Mouse (Mus musculus) heart, postnatal 25 days (tissue): ENCODE results near the gene Frrs1l. TPM values are rescaled to one million over a fixed set of nuclear protein-coding genes. Genes with fewer than 3 reads are reported as not detected.

Experiments used
- DNase-seq: peaks from one replicate; pipeline ENCODE4 v3.0.0; 2022; ENCODE audit warnings: low spot score
- intact Hi-C: fragments of 180-260 bp; cut with DNase I; formaldehyde crosslinking; loops from one replicate; pipeline ENCODE4 v1.15.1; 2025
- total RNA-seq, 2 experiments: library from RNA; stranded (reverse); gene quantifications; 2 replicates each; pipeline ENCODE4 v1.2.3; 2021

Frrs1l gene
- under 1 TPM in 1 of 2 experiments, not detected in 1; 0.05 TPM for total RNA-seq

DNA sequence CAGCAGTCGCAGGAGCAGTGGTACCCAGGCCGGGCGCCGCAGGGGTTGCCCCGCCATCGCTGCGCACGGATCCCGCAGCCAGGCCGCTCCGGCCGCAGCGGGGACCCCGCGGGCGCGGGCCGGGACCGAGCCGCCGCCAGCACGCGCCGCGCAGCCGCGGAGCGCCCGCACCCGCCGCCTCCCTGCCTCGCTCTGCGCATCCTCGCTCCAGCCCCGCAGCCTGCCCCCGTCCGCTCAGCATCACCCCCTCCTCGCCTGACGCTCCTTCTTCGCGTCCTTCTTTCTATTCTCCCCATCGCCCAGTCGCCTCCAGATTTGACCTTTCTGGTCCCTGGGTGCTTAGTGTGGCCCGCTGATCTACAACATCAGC lies at the start of gene Frrs1l:
Gene Frrs1l, minus strand, starts transcription at position 177 of the 370 bp plus-strand sequence.
- intact Hi-C loops: no loop called here
- DNase-seq: no peak

DNA sequence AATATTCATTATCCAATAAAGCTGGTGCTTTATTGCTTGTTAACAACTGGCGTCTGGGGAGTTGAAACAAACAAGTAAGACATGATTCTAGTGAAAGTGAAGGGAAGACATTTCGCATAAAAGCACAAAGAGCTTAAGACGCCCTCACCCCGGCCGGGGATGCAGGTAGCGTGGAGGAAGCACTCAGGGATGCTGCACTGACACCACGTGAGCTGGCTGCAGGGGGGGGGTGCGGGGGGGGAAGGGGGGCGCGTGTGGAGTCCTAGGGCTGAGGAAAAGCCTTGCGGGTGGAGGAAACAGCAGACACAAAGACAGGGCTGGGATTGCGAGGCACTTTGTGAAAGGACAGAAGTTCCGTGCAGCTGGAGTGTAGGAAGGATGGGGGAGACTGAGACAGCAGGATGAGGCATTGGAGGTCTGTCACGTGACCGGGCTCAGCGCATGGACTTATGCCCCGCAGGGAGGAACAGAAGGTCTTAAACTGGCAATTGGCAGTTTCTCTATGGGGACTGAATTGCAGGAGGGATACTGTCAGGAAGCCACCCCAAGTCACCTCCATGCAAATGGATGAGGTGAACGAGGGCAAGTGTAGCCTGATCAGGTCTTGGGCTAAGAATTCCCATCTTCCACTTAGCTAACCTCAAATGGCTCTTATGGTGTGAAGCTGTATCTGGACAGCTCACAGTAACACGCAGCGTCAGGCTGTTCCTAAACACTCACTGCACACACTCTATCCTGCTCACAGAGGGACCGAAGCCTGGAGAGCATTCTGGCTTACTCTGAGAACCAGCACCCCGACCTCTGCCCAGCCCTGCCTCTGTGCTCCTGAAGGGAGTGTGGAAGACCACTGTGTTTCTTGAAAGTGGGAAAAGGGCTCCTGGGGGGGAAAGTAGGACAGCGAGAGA lies 49.2 kb upstream of the Frrs1l start:
- no peak for DNase-seq
- intact Hi-C loops: no loop called here

DNA sequence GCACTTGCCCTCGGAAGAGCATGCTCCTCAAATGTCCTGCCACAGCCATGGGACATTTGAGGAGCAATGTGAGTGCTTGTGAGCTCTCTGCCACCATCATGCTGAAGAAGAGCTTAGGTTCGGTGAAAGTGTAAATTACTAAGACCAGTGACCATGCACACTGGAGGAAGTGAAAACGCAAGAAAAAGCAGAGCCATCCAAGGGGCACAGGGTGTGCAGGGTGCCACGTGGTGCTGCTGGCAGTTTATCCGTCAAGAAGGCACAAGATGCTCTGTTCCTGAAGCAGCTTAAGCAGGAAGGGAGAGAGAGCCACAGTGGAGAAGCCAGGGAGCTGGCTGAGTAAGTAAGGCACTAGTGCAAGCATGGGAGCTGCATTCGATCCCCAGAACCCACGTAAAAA lies 47.4 kb upstream of the Frrs1l start:
- intact Hi-C loops: no loop called here
- no peak for DNase-seq

DNA sequence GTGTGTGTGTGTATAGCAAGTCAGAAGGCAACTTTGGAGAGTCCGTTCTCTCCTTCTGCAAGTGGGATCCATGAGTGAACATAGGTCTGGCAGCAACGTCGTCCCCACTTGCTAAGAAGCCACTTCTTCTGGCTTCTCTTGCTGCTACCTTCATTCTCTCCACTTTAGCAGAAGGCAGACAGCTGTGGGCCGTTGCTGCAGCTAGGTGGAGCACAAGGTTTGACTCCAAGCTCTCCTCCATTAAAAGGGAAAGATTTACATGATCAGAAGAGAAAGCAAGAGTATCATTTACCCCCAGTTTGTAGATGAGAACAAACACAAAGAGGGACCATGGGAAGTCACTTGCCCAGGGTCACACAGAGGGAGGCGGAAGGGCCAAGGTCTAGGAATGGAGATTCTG lies 44.0 kb upstream of the Frrs1l start:
- intact Hi-C loops: no loop called here
- no peak for DNase-seq

DNA sequence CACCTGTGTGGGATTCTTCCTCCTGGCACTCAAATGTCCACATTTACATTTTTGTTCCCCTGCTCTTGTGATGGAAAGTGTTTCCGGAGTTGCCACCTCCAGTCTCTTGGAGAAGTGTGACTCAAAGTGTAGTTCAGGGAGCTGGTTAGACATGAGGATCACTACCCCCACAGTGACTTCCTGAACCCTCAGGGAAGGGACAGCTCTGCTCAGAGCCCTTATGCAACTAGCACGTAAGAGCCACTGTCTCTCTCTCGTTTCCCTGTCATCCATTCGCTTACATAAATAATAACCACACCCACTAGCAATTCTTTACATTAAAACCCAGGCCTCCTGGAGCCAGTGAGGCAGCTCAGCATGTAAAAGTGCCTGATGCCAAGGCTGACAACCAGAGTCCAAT lies 41.2 kb upstream of the Frrs1l start:
- no peak for DNase-seq
- intact Hi-C loops: no loop called here

DNA sequence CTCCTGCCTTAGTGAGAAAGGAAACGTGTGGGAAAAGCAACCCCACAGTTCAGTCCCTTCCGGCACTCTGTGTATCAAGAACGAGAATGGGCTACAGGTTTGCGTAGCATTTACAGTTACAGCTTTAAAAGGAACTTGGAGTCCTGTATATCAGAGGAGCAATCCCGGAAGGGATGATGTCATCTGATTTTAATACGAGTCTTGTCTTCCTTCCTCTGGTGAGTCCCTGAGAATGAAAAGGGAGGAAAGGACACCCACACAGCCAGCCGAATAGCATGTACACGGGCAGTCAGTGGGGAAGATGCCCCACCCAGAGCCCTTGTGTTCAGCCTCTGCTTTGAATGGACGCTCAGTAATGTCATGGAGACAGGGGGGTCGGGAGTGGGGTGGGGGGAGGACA lies 37.8 kb upstream of the Frrs1l start:
- no peak for DNase-seq
- intact Hi-C loops: no loop called here

DNA sequence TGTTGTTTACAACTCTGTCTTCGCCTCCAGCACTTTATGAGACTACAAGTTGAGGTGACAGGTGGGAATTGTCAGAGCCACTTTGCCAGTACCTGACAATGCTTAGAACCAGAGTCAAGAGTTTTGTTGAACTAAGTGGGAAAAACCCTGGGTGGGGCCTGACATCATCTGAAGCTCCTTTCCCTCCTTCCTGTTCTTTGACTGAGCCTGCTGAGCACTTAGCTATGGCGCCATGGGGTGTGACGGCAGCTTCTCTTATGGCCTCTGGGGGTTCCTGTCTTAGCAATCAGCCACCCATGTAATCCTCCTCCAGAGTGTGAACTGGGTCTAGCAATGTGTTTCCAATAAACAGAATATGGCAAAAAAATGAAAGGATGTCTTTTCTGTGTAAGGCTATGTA lies 33.3 kb upstream of the Frrs1l start:
- intact Hi-C loops: no loop called here
- DNase-seq: no peak

DNA sequence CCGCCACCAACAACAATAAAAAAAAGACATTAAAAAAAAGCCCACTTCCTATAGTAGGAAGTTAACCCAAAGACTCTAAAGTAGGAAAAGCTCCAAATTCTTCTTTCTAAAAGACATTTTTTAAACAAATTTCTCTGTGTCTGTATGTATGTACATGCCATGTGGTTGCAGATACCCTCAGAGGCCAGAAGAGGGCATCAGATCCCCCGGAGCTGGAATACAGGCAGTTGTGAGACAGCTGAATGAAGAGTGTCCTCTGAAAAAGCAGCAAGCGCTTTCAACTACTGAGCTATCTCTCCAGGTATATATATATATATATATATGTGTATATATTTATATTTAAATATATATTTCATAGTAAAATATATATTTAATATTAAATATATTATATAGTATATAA lies 31.1 kb upstream of the Frrs1l start:
- no peak for DNase-seq
- intact Hi-C loops: no loop called here

DNA sequence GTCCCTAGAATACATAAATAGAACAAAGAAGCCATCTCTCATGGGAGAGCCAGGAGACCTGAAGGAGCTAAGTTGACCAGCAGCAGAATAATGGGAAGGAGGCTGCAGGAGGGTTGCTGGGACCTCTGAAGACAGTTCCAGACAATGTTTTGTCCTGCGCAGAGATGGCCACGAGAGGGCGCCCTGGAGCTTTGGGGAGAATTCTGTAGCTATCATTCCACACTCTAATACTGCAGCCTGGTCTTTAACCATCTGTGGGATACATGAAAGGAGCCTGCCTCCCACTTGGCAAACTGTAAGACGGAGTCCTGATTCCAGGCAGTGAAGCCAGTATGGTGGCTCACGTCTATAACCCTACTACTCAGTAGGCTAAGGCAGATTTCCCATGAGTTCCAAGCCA lies 27.0 kb upstream of the Frrs1l start:
- intact Hi-C loops: loop anchor here (5.0 kb wide), 1 partner anchor 125 kb away; the partner anchor contains the start of gene Epb41l4b
- no peak for DNase-seq

DNA sequence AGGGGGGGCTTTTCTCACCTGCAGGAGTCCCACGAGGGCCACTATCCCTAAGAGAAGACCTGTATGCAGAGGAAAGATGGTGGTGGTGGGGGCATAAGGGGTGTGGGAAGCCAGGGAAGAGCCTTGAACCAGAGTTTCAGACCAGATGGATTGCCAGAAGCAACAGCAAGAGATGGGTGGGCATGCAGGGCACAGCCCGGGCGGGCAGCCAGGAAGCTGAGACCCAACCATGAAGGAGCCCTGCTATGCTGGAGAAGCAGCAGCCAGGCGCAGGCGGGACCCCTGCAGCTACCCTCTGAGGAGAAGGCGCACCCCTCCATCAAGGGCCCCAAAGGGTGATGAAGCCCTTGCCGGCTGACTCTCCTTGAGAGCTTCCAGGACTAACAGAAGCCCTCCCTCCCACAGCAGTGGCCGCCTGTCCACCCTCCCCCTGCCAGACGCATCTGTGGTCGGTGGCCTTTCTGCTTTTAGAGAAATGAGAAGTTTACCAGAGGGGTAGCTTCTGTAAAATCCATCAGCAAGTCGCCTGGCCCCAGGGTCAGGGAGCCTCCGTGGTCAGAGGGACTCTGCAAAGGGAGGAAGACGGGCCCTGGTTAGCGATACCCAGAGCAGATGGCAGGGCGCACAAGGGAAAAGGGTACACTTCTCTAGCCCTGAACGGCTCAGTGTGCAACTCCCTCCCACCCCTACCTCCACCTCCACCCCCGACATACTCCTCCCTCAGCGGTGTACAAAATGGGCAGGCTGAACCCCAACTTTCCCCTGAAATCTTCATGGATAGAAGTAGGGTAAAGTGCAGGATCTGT lies 26.4 kb upstream of the Frrs1l start:
- intact Hi-C loops: loop anchor here (5.0 kb wide), 1 partner anchor 126 kb away; the partner anchor contains the start of gene Epb41l4b
- no peak for DNase-seq

DNA sequence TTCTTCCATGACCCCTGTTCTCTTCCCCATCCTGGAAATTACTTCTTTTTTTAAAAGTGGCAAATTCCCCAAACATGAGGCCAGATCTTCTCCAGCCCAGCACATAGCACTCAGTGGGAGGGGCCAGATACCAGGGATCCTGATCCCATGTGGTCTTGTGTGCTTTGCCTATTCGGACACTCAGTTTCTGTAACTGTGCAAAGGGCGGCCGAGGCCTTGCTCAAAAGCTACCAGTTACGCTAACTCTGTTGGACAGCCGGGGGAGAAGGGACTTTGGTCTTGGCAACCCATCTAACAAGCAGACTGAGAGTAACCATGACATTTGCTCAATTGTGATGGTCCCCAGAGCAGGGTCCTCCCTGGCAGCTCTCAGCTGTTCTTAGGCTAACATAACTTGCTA lies 24.8 kb upstream of the Frrs1l start:
- no peak for DNase-seq
- intact Hi-C loops: loop anchor here (5.0 kb wide), 1 partner anchor 127 kb away; the partner anchor contains the start of gene Epb41l4b

DNA sequence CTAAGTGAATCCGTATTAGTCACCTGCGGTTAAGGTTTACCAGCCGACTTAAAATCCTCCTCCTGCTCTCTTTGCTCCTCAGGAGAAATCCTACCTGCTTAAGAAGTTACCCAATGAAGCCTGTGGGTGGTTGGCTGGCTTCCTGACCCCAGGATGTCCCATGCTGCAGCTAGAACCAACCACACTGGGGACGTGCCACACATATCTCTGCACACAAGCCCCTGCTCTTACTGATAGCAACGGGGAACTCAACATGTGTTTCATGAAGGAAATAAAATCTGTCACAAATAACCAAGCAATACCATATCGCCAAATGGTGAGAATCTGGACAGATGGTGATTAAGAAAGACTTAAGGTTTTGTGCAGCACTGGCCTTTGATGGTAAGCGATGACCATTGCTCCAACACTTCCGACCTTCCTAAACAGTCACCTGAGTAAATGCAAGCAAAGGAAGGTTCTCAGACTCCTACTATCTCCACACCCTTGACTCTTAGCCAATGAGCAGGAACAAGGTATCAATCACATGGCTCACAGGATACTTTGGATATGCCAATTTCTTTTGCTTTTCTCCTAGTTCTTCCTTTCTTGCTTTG lies 21.4 kb upstream of the Frrs1l start:
- intact Hi-C loops: no loop called here
- no peak for DNase-seq

DNA sequence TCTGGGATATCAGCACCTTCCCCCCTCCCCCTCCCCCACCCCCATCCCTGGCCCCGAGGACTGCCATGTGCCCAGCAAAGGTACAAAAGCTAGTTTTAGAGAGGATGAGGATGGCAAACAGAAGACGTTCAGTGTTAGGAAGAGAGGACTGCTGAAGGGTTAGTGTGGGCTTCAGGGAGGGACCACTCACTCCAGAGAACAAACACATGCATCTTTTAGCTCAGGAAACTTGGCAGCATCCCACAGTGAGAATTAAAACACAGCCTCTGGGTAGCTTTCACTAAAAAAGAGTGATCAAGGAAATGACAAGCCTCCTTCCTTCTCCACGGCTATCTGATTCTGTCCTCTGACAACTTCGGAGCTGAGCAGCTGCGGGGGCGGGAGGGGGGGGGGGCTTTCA lies 20.7 kb upstream of the Frrs1l start:
- no peak for DNase-seq
- intact Hi-C loops: no loop called here

DNA sequence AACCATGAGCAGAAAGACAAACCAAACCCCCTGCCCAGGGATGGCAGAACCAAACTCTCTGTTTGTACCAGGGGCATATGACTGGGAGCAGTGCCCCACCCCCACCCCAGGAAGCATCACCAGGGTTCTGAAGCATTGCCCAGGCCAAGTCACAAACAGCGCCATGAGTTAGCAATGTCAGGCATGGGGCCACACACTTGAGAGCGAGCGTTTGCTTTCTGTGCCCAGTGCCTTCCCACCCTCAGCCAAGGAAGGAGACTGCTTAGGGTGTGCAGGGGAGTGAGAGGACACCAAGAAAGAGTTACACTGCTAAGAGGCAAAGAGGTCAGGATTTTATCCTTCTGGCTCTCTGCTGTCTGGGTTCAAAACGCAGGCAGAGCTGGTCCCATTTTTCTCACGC lies 20.2 kb upstream of the Frrs1l start:
- intact Hi-C loops: no loop called here
- DNase-seq: no peak

DNA sequence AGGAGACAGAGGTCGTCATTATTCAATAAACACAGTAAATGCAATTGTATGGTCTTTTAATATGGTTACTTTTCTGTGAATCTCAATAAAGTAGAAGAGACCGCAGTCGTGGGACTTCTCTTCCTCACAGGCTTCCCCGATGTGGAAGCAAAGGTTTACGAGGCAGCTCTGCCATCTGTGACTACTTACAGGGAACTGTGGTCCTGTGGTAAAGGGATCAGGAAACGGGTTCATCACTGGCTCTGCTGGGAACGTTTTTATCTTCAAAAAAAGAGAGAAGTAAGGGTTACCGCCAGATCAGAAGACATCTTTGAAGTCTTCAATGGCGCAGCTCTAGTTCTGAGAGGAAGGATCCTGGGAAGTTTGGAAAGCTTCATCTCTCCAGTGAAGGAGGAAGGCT lies 17.5 kb upstream of the Frrs1l start:
- intact Hi-C loops: no loop called here
- no peak for DNase-seq

DNA sequence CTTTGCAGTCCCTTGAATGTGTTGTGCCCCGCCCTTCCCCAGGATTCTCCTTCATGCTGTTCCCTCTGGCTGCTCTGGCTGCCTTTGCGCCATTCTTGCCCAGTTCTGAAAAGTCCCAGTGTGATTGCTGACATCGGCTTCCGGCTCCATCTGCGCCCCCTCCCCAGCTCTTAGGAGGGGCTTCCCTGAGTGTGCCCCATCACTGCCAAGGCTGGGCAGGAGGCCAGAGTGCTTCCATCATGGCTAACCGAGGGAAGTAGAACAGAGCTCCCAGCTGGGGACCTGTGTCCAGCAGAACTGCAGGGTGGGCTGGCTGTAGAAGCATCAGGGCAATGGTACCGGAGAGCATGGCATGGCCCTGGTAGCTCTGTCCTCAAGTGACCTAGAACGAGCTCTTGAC lies 14.8 kb upstream of the Frrs1l start:
- intact Hi-C loops: no loop called here
- DNase-seq: no peak

DNA sequence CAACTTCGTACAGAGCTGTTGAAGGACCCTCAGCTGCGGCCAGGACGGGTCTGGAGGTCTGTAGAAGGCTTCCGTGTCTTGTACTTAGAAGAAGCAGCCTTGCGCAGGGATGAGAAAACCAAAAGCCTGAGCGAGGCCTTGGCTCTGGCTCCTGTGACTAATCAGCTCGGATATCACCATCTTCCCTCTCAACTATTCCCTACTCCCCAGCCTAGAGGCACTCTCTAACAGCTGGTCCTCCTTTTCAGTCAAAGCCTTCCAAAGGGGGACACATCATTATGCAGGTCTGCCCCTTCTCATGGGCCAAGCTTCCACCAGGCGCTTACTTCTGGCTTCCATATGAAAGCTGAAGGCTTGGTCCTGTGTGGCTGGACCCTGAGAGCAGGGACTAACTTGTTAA lies 13.7 kb upstream of the Frrs1l start:
- intact Hi-C loops: no loop called here
- no peak for DNase-seq

DNA sequence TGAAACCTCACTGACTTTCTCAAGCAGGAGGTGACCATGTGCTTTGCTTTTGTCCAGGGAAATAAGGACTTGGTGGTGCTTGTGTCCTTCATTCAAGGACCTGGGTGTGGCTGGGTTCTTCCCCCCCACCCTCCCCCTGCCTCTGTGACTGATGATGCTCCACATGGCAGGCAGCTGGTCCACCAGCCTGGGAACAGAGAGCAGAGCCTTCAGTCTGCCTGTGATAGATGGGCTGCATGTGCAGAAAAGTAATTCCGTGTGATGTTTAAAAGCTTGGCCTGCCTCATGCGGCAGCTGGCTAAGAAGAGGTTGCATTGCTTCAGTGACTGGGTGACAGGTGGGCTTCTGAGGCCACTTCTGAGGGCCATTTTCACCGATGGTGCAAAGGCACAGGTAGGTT lies 12.6 kb upstream of the Frrs1l start:
- no peak for DNase-seq
- intact Hi-C loops: no loop called here

DNA sequence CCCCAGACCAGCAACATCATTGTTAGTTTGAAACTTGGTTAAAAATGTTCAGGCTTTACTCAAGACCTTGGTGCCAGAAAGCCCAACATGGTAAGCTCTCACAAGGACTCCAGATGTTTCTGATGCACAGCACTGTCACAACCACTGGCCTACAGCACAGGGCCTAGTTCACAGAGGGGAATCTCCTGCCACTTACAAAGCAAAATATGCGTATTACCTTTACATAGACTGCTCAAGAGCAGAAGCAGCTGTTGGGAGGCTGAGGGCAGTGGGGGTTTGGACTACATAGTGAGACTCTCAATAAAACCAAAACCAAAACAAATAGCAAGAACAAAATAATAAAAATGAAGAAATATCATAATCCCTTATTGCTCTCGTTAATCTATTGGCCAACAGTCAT lies 11.2 kb upstream of the Frrs1l start:
- no peak for DNase-seq
- intact Hi-C loops: no loop called here

DNA sequence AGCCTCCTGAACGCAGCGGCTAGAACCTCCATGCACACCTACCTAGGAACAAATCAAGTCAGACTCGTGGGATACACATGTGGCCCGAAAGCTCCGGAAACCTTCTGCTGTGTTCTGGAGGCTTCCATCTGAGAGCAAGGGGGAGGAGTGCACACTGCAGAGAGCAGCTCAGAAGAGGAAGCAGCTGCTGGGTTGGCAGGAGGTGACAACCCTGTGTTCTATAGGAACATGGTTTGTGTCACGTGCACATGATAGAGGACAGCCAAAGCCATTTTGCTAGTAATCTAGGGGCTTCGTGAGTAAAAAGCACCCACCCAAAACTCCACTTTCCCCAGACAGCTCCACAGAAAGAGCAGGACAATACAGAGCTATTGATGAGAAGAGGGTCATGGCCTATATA lies 3.1 kb upstream of the Frrs1l start:
- intact Hi-C loops: no loop called here
- DNase-seq: no peak

DNA sequence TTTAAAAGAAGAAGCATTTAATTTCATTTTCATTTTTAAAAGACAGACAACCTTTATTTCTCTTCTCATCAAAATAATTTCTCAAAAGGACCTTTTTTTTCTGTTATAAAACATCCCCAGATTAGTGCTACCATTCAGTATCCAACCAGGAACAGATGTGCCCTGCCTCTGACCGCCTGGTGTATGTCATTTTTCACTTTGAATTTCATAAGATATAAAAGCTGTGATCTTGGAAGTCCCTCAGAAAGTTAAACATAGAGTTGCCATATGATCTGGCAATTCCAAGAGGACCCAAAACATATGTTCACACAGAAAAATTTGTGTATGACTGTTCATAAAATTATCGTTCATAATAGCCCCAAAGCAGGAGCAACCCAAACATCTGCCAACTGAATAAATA lies 1.8 kb upstream of the Frrs1l start:
- intact Hi-C loops: no loop called here

More for the DNA sequence above, 1.8 kb upstream of the Frrs1l start:
- DNase-seq: no peak
